Comparison of ENCODE assay signal across 32 mouse cellular contexts in genomic region chr8:110776335-110776734, GRCm38 (mm10). TPM values are rescaled to one million over a fixed set of nuclear protein-coding genes. Genes with fewer than 3 reads are reported as not detected.
A peak's percentile ranks its signal among the peaks of the same experiment; 100 is the strongest.
DNase-seq lines count a peak whose midpoint lies in the region; ATAC-seq and TF ChIP-seq lines count a peak whose summit lies in the region.
"Had no signal": no experiment of that assay in that cellular context is flagged by ENCODE, and none has a peak within 500 bp of the region (broad histone marks: within the 10 kb centered on the region; RNA-seq: fewer than 3 reads in every experiment).

No protein-coding gene starts in this region.

- WGBS in lung, postnatal 0 days = 94% methylated on average over 3 of the region's 3 CpGs
- whole genome bisulfite sequencing in bone marrow, adult 2 months = 91% methylated on average over 3 of the region's 3 CpGs

- no peak overlapping the region for H3K4me2 ChIP-seq in lung, postnatal 0 days (replicated peaks; ENCODE audit: low read depth, low read length)
- H3K4me2 ChIP-seq: embryonic facial prominence, embryonic 13.5 days; heart, embryonic 12.5 days; hindbrain, embryonic 14.5 days; limb, embryonic 12.5 days; liver, embryonic 15.5 days; midbrain, embryonic 15.5 days; stomach, embryonic 15.5 days had no signal

- ATAC-seq in lung, postnatal 0 days = no peak
- ATAC-seq: forebrain, embryonic 16.5 days; inflammation-experienced regulatory T-cells, adult 6 months; midbrain, embryonic 15.5 days; Patski had no signal

- H3K9me3 ChIP-seq in lung, postnatal 0 days (ENCODE audit: low read length) = no peaks in the 10 kb centered on the region
- H3K9me3 ChIP-seq: embryonic facial prominence, embryonic 13.5 days; heart, embryonic 12.5 days; liver, embryonic 15.5 days; midbrain, embryonic 15.5 days; stomach, embryonic 15.5 days had no signal

- TF ChIP-seq CTCF in layer of hippocampus, adult 2 months (conservative IDR thresholded peaks at IDR 0.05) = peak; percentile 28; the same call in 1 of the 2 replicates
- TF ChIP-seq CTCF in lung, postnatal 0 days (IDR thresholded peaks at IDR 0.05) = peak; percentile 29
- TF ChIP-seq CTCF in bone marrow, adult 2 months (IDR thresholded peaks at IDR 0.05; ENCODE audit: control insufficient read depth, insufficient read depth, low read length) = 0 out of 2 replicates have a peak, but pooled peaks have one; percentile 1

- no peak for TF ChIP-seq POLR2A in bone marrow, adult 2 months (IDR thresholded peaks at IDR 0.05; ENCODE audit: borderline replicate concordance, control insufficient read depth, low read depth, low read length)

- H3K36me3 ChIP-seq in lung, postnatal 0 days (ENCODE audit: insufficient read depth, low read length) = no peaks in the 10 kb centered on the region
- H3K36me3 ChIP-seq: embryonic facial prominence, embryonic 13.5 days; G1E; heart, embryonic 12.5 days; limb, embryonic 12.5 days; liver, embryonic 15.5 days; midbrain, embryonic 15.5 days; stomach, embryonic 15.5 days had no signal

- no peak overlapping the region for H3K27ac ChIP-seq in layer of hippocampus, adult 2 months
- H3K27ac ChIP-seq in lung, postnatal 0 days (ENCODE audit: low read length) = no peak overlapping the region; the same call in 1 of the 2 replicates
- no peak overlapping the region for H3K27ac ChIP-seq in bone marrow, adult 2 months (ENCODE audit: control insufficient read depth, insufficient read depth, low read depth, low read length, poor library complexity)
- H3K27ac ChIP-seq: embryonic facial prominence, embryonic 13.5 days; heart, adult 2 months; hindbrain, embryonic 14.5 days; limb, embryonic 12.5 days; liver, embryonic 15.5 days; midbrain, embryonic 15.5 days; stomach, embryonic 15.5 days had no signal

- DNase-seq in layer of hippocampus, adult 2 months (ENCODE audit: low spot score in 2 of 2) = no peak
- no peak for DNase-seq in layer of hippocampus, postnatal 10 days (ENCODE audit: low spot score in 2 of 2)
- DNase-seq in lung, postnatal 0 days (ENCODE audit: low spot score) = no peak
- no peak for DNase-seq in lung, adult 18-20 months
- peak; percentile 70 for DNase-seq in ES-CJ7 (ENCODE audit: low read depth, low spot score)
- no peak for DNase-seq in cerebellum, postnatal 10 days
- DNase-seq in kidney, postnatal 14 days = no peak
- DNase-seq: adrenal gland, postnatal 36 days; cerebellum, adult 8-10 months; cerebellum, postnatal 36 days; heart, adult 2 months; heart, postnatal 4 days; kidney, adult 11 months; lung, postnatal 14 days; right cerebral cortex, postnatal 25 days; thymus, adult 2 months; thymus, postnatal 36 days had no signal

- no peaks in the 10 kb centered on the region for H3K27me3 ChIP-seq in lung, postnatal 0 days (replicated peaks; ENCODE audit: insufficient read depth, low read length)
- H3K27me3 ChIP-seq: embryonic facial prominence, embryonic 13.5 days; heart, embryonic 12.5 days; limb, embryonic 12.5 days; liver, embryonic 15.5 days; midbrain, embryonic 15.5 days; Patski; stomach, embryonic 15.5 days had no signal

- TF ChIP-seq EP300 in lung, postnatal 0 days (IDR thresholded peaks at IDR 0.05) = no peak

- no peak overlapping the region for H3K4me3 ChIP-seq in layer of hippocampus, adult 2 months
- H3K4me3 ChIP-seq in lung, postnatal 0 days (ENCODE audit: low read depth, low read length) = no peak overlapping the region
- H3K4me3 ChIP-seq in bone marrow, adult 2 months (replicated peaks; ENCODE audit: control insufficient read depth, low read depth, low read length) = no peak overlapping the region
- H3K4me3 ChIP-seq: embryonic facial prominence, embryonic 13.5 days; erythroblast, embryonic 14.5 days; heart, adult 2 months; heart, embryonic 12.5 days; limb, embryonic 12.5 days; liver, embryonic 15.5 days; midbrain, embryonic 15.5 days; stomach, embryonic 15.5 days had no signal

- H3K9ac ChIP-seq in lung, postnatal 0 days (replicated peaks; ENCODE audit: low read depth) = no peak overlapping the region
- H3K9ac ChIP-seq: embryonic facial prominence, embryonic 13.5 days; heart, embryonic 12.5 days; hindbrain, embryonic 14.5 days; limb, embryonic 12.5 days; liver, embryonic 15.5 days; midbrain, embryonic 15.5 days; stomach, embryonic 15.5 days had no signal

- no peaks in the 10 kb centered on the region for H3K4me1 ChIP-seq in lung, postnatal 0 days (ENCODE audit: insufficient read depth, low read depth, low read length)
- no peaks in the 10 kb centered on the region for H3K4me1 ChIP-seq in bone marrow, adult 2 months (ENCODE audit: control insufficient read depth, insufficient read depth, low read length)
- H3K4me1 ChIP-seq: limb, embryonic 12.5 days; liver, embryonic 15.5 days; midbrain, embryonic 15.5 days had no signal

RNA-seq across cellular contexts. Expression of gene Il34, which starts 29.4 kb away (rescaled TPM):
- 10 to 100 TPM; 64.7 to 71.5 TPM for total RNA-seq in layer of hippocampus, adult 2 months (2021)
- total RNA-seq in layer of hippocampus, postnatal 10 days (2021) = 10 to 100 TPM; 50.9 to 52.8 TPM
- 23.3 and 29.6 TPM in 2 replicates for polyA plus RNA-seq in lung, postnatal 0 days (2015; fragmentation: Nextera tagmentation; extraction: Ambion mirVana)
- polyA plus RNA-seq in bone marrow, adult 2 months (2011; ENCODE audit: insufficient read depth, insufficient read length, low replicate concordance, missing spikeins) = 23.4 and 25.8 TPM in 2 replicates
- total RNA-seq: G1E; neutrophil, adult 5-6 weeks had no signal
- polyA plus RNA-seq: erythroblast, embryonic 14.5 days; G1E; inflammation-experienced regulatory T-cells, adult 6 months; neural tube, embryonic 11.5 days had no signal

RNA-seq across cellular contexts. Expression of gene Mtss1l, which starts 55.1 kb away (rescaled TPM):
- 100 to 1,000 TPM; 210 TPM for total RNA-seq in layer of hippocampus, adult 2 months (2021)
- 100 to 1,000 TPM; 254 to 265 TPM for total RNA-seq in layer of hippocampus, postnatal 10 days (2021)
- polyA plus RNA-seq in lung, postnatal 0 days (2015; fragmentation: Nextera tagmentation; extraction: Ambion mirVana) = 13.8 and 16.6 TPM in 2 replicates
- polyA plus RNA-seq in bone marrow, adult 2 months (2011; ENCODE audit: insufficient read depth, insufficient read length, low replicate concordance, missing spikeins) = 5.8 and 7.6 TPM in 2 replicates
